ENCODE assay signal across 8 mouse cellular contexts in genomic region chr9:80067221-80068027, GRCm38 (mm10). TPM values are rescaled to one million over a fixed set of nuclear protein-coding genes. Genes with fewer than 3 reads are reported as not detected.
DNase-seq lines count a peak whose midpoint lies in the region; ATAC-seq and TF ChIP-seq lines count a peak whose summit lies in the region.

No protein-coding gene starts in this region.

- WGBS in cerebellum, adult 2 months, result 1% methylated on average over 92 of the region's 93 CpGs
- under 1% methylated on average over 70 of the region's 93 CpGs for whole genome bisulfite sequencing in forebrain, postnatal 0 days
- WGBS in lung, embryonic 15.5 days, result under 1% methylated on average over 71 of the region's 93 CpGs

- peak overlapping the region; percentile 53 for H3K4me2 ChIP-seq in forebrain, postnatal 0 days (ENCODE audit: low read depth)
- peak overlapping the region; percentile 70 for H3K4me2 ChIP-seq in lung, embryonic 15.5 days

- TF ChIP-seq POLR2A in cerebellum, adult 2 months (IDR thresholded peaks at IDR 0.05; ENCODE audit: borderline replicate concordance, insufficient read depth, low read length), result no peak

- no peak for TF ChIP-seq CTCF in cerebellum, adult 2 months (IDR thresholded peaks at IDR 0.05; ENCODE audit: borderline replicate concordance, insufficient read depth, low read depth, low read length)
- peak; percentile 17; the same call in 1 of the 2 replicates for TF ChIP-seq CTCF in forebrain, postnatal 0 days (IDR thresholded peaks at IDR 0.05; ENCODE audit: low read depth)

- H3K27me3 ChIP-seq in cerebellum, adult 2 months (ENCODE audit: control insufficient read depth, insufficient read depth, low read length), result no peaks in the 10 kb centered on the region
- H3K27me3 ChIP-seq in forebrain, postnatal 0 days (ENCODE audit: insufficient read depth, low read length), result no peaks in the 10 kb centered on the region
- no peaks in the 10 kb centered on the region for H3K27me3 ChIP-seq in lung, embryonic 15.5 days

- peak overlapping the region; percentile 98 to 99 for H3K4me3 ChIP-seq in ES-E14 (ENCODE audit: insufficient read depth in 1 of 2, low read depth in 1 of 2, low read length in 2 of 2, poor library complexity in 1 of 2, severe bottlenecking in 1 of 2)
- peak overlapping the region; percentile 92 for H3K4me3 ChIP-seq in cerebellum, adult 2 months (replicated peaks; ENCODE audit: insufficient read depth, low read depth, low read length)
- peak overlapping the region; percentile 87 for H3K4me3 ChIP-seq in forebrain, postnatal 0 days (ENCODE audit: low read depth, low read length)
- H3K4me3 ChIP-seq in lung, embryonic 15.5 days, result peak overlapping the region; percentile 90

- H3K4me1 ChIP-seq in ES-E14 (ENCODE audit: control insufficient read depth in 2 of 2, insufficient read depth in 2 of 2, low read length in 2 of 2, poor library complexity in 1 of 2), result peaks cover 0 to 3% of the 10 kb centered on the region in 2 experiments; a peak in 2 of 4 replicates
- no peaks in the 10 kb centered on the region; the same call in 1 of the 2 replicates for H3K4me1 ChIP-seq in cerebellum, adult 2 months (ENCODE audit: control insufficient read depth, insufficient read depth, low read length)
- peaks cover 3% of the 10 kb centered on the region for H3K4me1 ChIP-seq in forebrain, postnatal 0 days (ENCODE audit: insufficient read depth)
- H3K4me1 ChIP-seq in lung, embryonic 15.5 days, result peaks cover 33% of the 10 kb centered on the region

- H3K27ac ChIP-seq in ES-E14 (ENCODE audit: insufficient read depth, low read depth, low read length, poor library complexity, severe bottlenecking), result peak overlapping the region; percentile 74
- H3K27ac ChIP-seq in cerebellum, adult 2 months (ENCODE audit: insufficient read depth, low read length), result peak overlapping the region; percentile 97
- peak overlapping the region; percentile 100 for H3K27ac ChIP-seq in forebrain, postnatal 0 days (ENCODE audit: low read depth, low read length)
- peak overlapping the region; percentile 99 for H3K27ac ChIP-seq in lung, embryonic 15.5 days

- no peaks in the 10 kb centered on the region; the same call in 1 of the 2 replicates for H3K9me3 ChIP-seq in ES-E14 (ENCODE audit: control insufficient read depth, insufficient read depth, low read depth, low read length)
- H3K9me3 ChIP-seq in forebrain, postnatal 0 days (ENCODE audit: low read length), result no peaks in the 10 kb centered on the region
- no peaks in the 10 kb centered on the region for H3K9me3 ChIP-seq in lung, embryonic 15.5 days

- peak; percentile 27 for DNase-seq in ES-E14 (ENCODE audit: low read depth, low spot score)
- peak; percentile 72 to 86 for DNase-seq in cerebellum, adult 2 months
- peak; percentile 79 for DNase-seq in forebrain, postnatal 0 days
- peak; percentile 71 for DNase-seq in heart, postnatal 4 days
- DNase-seq in layer of hippocampus, adult 8-10 months (ENCODE audit: low spot score in 2 of 2), result peak; percentile 40 to 54
- DNase-seq in testis, postnatal 10 days (ENCODE audit: low spot score), result peak; percentile 75

- peak; percentile 84 for ATAC-seq in forebrain, postnatal 0 days
- ATAC-seq in lung, embryonic 15.5 days (ENCODE audit: borderline replicate concordance, extremely low read depth, low FRiP score, low TSS enrichment), result peak; percentile 82
- ATAC-seq in neutrophil, adult 5-6 weeks (ENCODE audit: extremely low read depth, insufficient number of reproducible peaks, low FRiP score, poor library complexity, severe bottlenecking), result peak; percentile 59

- H3K9ac ChIP-seq in ES-E14 (ENCODE audit: insufficient read depth, low read depth, low read length, poor library complexity, severe bottlenecking), result peak overlapping the region; percentile 100
- peak overlapping the region; percentile 99 for H3K9ac ChIP-seq in forebrain, postnatal 0 days
- peak overlapping the region; percentile 98 for H3K9ac ChIP-seq in lung, embryonic 15.5 days

- in situ Hi-C loops in ES-E14 (cut with MboI; ENCODE audit: low sequenced_read_pairs in 2 of 2, unreplicated experiment in 2 of 2), result no loop called here

- H3K36me3 ChIP-seq in ES-E14 (ENCODE audit: control insufficient read depth, insufficient read depth, low read length, poor library complexity, severe bottlenecking), result no peaks in the 10 kb centered on the region
- H3K36me3 ChIP-seq in forebrain, postnatal 0 days (ENCODE audit: insufficient read depth), result no peaks in the 10 kb centered on the region
- H3K36me3 ChIP-seq in lung, embryonic 15.5 days, result no peaks in the 10 kb centered on the region

TF ChIP-seq in ES-E14, 5 proteins besides CTCF, POLR2A, EP300 and RAD21:
- TF ChIP-seq ZNF384 (IDR thresholded peaks at IDR 0.05; ENCODE audit: low read depth, low read length), result no peak
- TF ChIP-seq MAFK (IDR thresholded peaks at IDR 0.05; ENCODE audit: insufficient read depth, low read depth, low read length), result no peak
- no peak for TF ChIP-seq CHD2 (IDR thresholded peaks at IDR 0.05; ENCODE audit: low read depth, low read length)
- TF ChIP-seq HCFC1 (IDR thresholded peaks at IDR 0.05; ENCODE audit: borderline replicate concordance, insufficient read depth, low read length), result no peak
- TF ChIP-seq ZC3H11A (IDR thresholded peaks at IDR 0.05; ENCODE audit: borderline replicate concordance, low read depth, low read length), result no peak

RNA-seq across cellular contexts. Expression of gene Senp6, which starts 0.7 kb away (rescaled TPM):
- 86.7 and 95.2 TPM in 2 replicates for total RNA-seq in ES-E14 (2012; rRNA removed)
- polyA plus RNA-seq in cerebellum, adult 2 months (2012; rRNA removed), result 44.6 and 47.2 TPM in 2 replicates
- 114 and 127 TPM in 2 replicates for total RNA-seq in forebrain, postnatal 0 days (2014; rRNA removed)
- 37.8 and 44.7 TPM in 2 replicates for polyA plus RNA-seq in forebrain, postnatal 0 days (2015; fragmentation: Nextera tagmentation; extraction: Ambion mirVana)
- total RNA-seq in heart, postnatal 4 days (2021), result 100 to 1,000 TPM; 101 to 104 TPM
- total RNA-seq in layer of hippocampus, adult 8-10 months (2022), result 100 to 1,000 TPM in 3 of 4 experiments, 10 to 100 TPM in 1; 99.3 to 107 (median 103) TPM
- polyA plus RNA-seq in lung, embryonic 15.5 days (2015; fragmentation: Nextera tagmentation; extraction: Ambion mirVana), result 50.0 and 50.6 TPM in 2 replicates
- 211 and 214 TPM in 2 replicates for total RNA-seq in neutrophil, adult 5-6 weeks (2017)

RNA-seq across cellular contexts. Expression of gene Filip1, which starts 54.8 kb away (rescaled TPM):
- 0.09 and 0.21 TPM in 2 replicates for total RNA-seq in ES-E14 (2012; rRNA removed)
- 2.8 and 2.9 TPM in 2 replicates for polyA plus RNA-seq in cerebellum, adult 2 months (2012; rRNA removed)
- 8.1 and 9.2 TPM in 2 replicates for total RNA-seq in forebrain, postnatal 0 days (2014; rRNA removed)
- 2.6 and 5.9 TPM in 2 replicates for polyA plus RNA-seq in forebrain, postnatal 0 days (2015; fragmentation: Nextera tagmentation; extraction: Ambion mirVana)
- 100 to 1,000 TPM; 101 to 114 TPM for total RNA-seq in heart, postnatal 4 days (2021)
- total RNA-seq in layer of hippocampus, adult 8-10 months (2022), result 10 to 100 TPM in 3 of 4 experiments, 1 to 10 TPM in 1; 8.2 to 14.3 (median 12.0) TPM
- polyA plus RNA-seq in lung, embryonic 15.5 days (2015; fragmentation: Nextera tagmentation; extraction: Ambion mirVana), result 13.3 and 14.5 TPM in 2 replicates
- total RNA-seq in neutrophil, adult 5-6 weeks (2017), result 0.12 and 0.47 TPM in 2 replicates

Comparison
In these comparisons a context has a peak if more than half of its experiments do, and no peak if none do; other contexts are left out.
1. Peak in every context shown above with its lines: DNase-seq, ATAC-seq, H3K4me3 ChIP-seq and H3K27ac ChIP-seq.
2. DNase-seq: peak in every context shown above with its lines; median percentile 79 in cerebellum, adult 2 months; 79 in forebrain, postnatal 0 days; 75 in testis, postnatal 10 days; 71 in heart, postnatal 4 days; 47 in layer of hippocampus, adult 8-10 months; 27 in ES-E14.